Mouse (Mus musculus) left cerebral cortex, adult 8-10 months (tissue): ENCODE measurements around the gene Pacrg. TPM values are rescaled to one million over a fixed set of nuclear protein-coding genes. Genes with fewer than 3 reads are reported as not detected.
A peak's percentile ranks its signal among the peaks of the same experiment; 100 is the strongest.

Experiments used
- DNase-seq, 2 experiments: peaks; one replicate each; pipeline ENCODE4 v3.0.0; 2022; ENCODE audit warnings: low spot score in 2 of 2
- total RNA-seq, 4 experiments: library from RNA; stranded (reverse); gene quantifications; 2 replicates each; pipeline ENCODE4 v1.2.4; 2022

The Pacrg gene
- 10 to 100 TPM; 19.2 to 25.9 (median 21.6) TPM for total RNA-seq

GRCm38 (mm10) chr17:10840148-10840707, at the start of gene Pacrg, which contains the start of gene Prkn:
Gene Pacrg, minus strand, starts transcription at chr17:10840311.
Gene Prkn, plus strand, starts transcription at chr17:10840384.
- peak; percentile 94 to 98 for DNase-seq

GRCm38 (mm10) chr17:10887924-10888323, 47.8 kb upstream of the Pacrg start:
- no peak for DNase-seq

- no peak for DNase-seq
These were observed 42.1 kb upstream of the Pacrg start for GRCm38 (mm10) chr17:10882260-10882659.

- no peak for DNase-seq
These were observed 38.9 kb upstream of the Pacrg start for GRCm38 (mm10) chr17:10878986-10879385.

GRCm38 (mm10) chr17:10874208-10875187, 34.4 kb upstream of the Pacrg start:
- DNase-seq = no peak

- DNase-seq = no peak
These were observed 14.1 kb upstream of the Pacrg start for GRCm38 (mm10) chr17:10854207-10854606.

- peak; percentile 34 to 42 for DNase-seq
These were observed 655 bp upstream of the Pacrg start for GRCm38 (mm10) chr17:10840731-10841201.

- no peak for DNase-seq
These were observed 21.1 kb downstream of the Pacrg start for GRCm38 (mm10) chr17:10818971-10819370.

- DNase-seq = no peak
These were observed 31.5 kb downstream of the Pacrg start for GRCm38 (mm10) chr17:10808571-10808970.

GRCm38 (mm10) chr17:10807261-10807998, 32.7 kb downstream of the Pacrg start:
- peak in 1 of 2 experiments; percentile 25 for DNase-seq

- no peak for DNase-seq
These were observed 33.4 kb downstream of the Pacrg start for GRCm38 (mm10) chr17:10806692-10807091.

GRCm38 (mm10) chr17:10791661-10792060, 48.5 kb downstream of the Pacrg start:
- DNase-seq = no peak

- DNase-seq = no peak
These were observed 55.6 kb downstream of the Pacrg start for GRCm38 (mm10) chr17:10784401-10784920.

- DNase-seq = no peak
These were observed 63.6 kb downstream of the Pacrg start for GRCm38 (mm10) chr17:10776503-10776902.

GRCm38 (mm10) chr17:10774468-10774867, 65.6 kb downstream of the Pacrg start:
- no peak for DNase-seq

GRCm38 (mm10) chr17:10772207-10772606, 67.9 kb downstream of the Pacrg start:
- DNase-seq = no peak

GRCm38 (mm10) chr17:10769873-10770272, 70.2 kb downstream of the Pacrg start:
- DNase-seq = peak in 1 of 2 experiments; percentile 11

GRCm38 (mm10) chr17:10766735-10767406, 73.2 kb downstream of the Pacrg start:
- no peak for DNase-seq

- DNase-seq = no peak
These were observed 75.8 kb downstream of the Pacrg start for GRCm38 (mm10) chr17:10764343-10764742.

GRCm38 (mm10) chr17:10757455-10757854, 82.7 kb downstream of the Pacrg start:
- DNase-seq = no peak
